In the genomic region with DNA sequence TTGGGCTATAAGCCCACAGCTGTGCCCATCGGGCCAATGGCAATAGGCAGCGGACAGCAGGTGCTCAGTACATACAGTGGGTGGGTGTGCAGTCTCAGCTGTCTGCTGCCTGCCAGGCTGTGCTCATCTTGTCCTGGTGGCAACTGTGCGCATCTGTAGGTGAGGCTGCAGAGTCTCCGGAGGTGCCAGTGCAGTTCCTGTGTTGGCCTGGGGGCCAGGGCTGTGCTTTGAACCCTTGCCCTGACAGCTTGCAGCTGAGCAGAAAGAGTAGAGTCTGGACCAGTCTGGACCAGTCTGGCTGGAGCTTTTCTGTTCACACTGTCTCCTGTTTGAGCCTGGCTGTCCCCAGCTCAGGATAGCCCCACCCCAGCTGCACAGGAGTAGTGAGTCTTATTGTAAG, we compare ENCODE assay signal across 22 mouse cellular contexts. TPM values are rescaled to one million over a fixed set of nuclear protein-coding genes. Genes with fewer than 3 reads are reported as not detected.
A peak's percentile ranks its signal among the peaks of the same experiment; 100 is the strongest.
DNase-seq lines count a peak whose midpoint lies in the region; ATAC-seq and TF ChIP-seq lines count a peak whose summit lies in the region.
"Had no signal": no experiment of that assay in that cellular context is flagged by ENCODE, and none has a peak within 500 bp of the region (broad histone marks: within the 10 kb centered on the region; RNA-seq: fewer than 3 reads in every experiment).

No protein-coding gene starts in this region.

- H3K36me3 ChIP-seq in hindbrain, embryonic 13.5 days = no peaks in the 10 kb centered on the region
- no peaks in the 10 kb centered on the region for H3K36me3 ChIP-seq in hindbrain, embryonic 12.5 days
- H3K36me3 ChIP-seq in neural tube, embryonic 13.5 days = no peaks in the 10 kb centered on the region
- no peaks in the 10 kb centered on the region for H3K36me3 ChIP-seq in neural tube, embryonic 15.5 days
- H3K36me3 ChIP-seq in myocyte (ENCODE audit: control insufficient read depth, insufficient read depth) = no peaks in the 10 kb centered on the region

- H3K4me2 ChIP-seq in hindbrain, embryonic 13.5 days = no peak overlapping the region
- no peak overlapping the region for H3K4me2 ChIP-seq in hindbrain, embryonic 12.5 days (replicated peaks)
- no peak overlapping the region for H3K4me2 ChIP-seq in neural tube, embryonic 13.5 days
- no peak overlapping the region for H3K4me2 ChIP-seq in neural tube, embryonic 15.5 days
- H3K4me2 ChIP-seq in myocyte (ENCODE audit: low read depth) = no peak overlapping the region

- H3K9me3 ChIP-seq in hindbrain, embryonic 13.5 days = no peaks in the 10 kb centered on the region
- no peaks in the 10 kb centered on the region for H3K9me3 ChIP-seq in hindbrain, embryonic 12.5 days (replicated peaks)
- H3K9me3 ChIP-seq in neural tube, embryonic 13.5 days = no peaks in the 10 kb centered on the region
- no peaks in the 10 kb centered on the region for H3K9me3 ChIP-seq in neural tube, embryonic 15.5 days (replicated peaks)

- H3ac ChIP-seq in myocyte (ENCODE audit: control insufficient read depth, insufficient read length) = no peak overlapping the region

- peak; percentile 23; the same call in 1 of the 2 replicates for ATAC-seq in hindbrain, embryonic 13.5 days (ENCODE audit: low FRiP score)
- ATAC-seq in hindbrain, embryonic 12.5 days (ENCODE audit: low FRiP score) = no peak
- peak; percentile 54; the same call in 1 of the 2 replicates for ATAC-seq in neural tube, embryonic 13.5 days (ENCODE audit: low read depth)
- no peak for ATAC-seq in neural tube, embryonic 15.5 days (ENCODE audit: low FRiP score)
- no peak for ATAC-seq in megakaryocyte, adult 5-6 weeks (ENCODE audit: poor library complexity, severe bottlenecking)
- ATAC-seq: CD4-positive, CD25-positive, alpha-beta regulatory T cell, adult 4 months; forebrain, embryonic 16.5 days had no signal

- DNase-seq in cerebellum, adult 11 months = peak; percentile 50
- no peak for DNase-seq in cerebellum, postnatal 4 days (ENCODE audit: low spot score in 2 of 2)
- DNase-seq: adrenal gland, adult 8-10 months; heart, adult 11 months; heart, postnatal 36 days; kidney, adult 9 months; kidney, postnatal 36 days; lung, adult 18-20 months; lung, postnatal 4 days; midbrain, embryonic 14.5 days; thymus, adult 2 months had no signal

- H3K9ac ChIP-seq in hindbrain, embryonic 13.5 days = no peak overlapping the region
- no peak overlapping the region for H3K9ac ChIP-seq in hindbrain, embryonic 12.5 days
- H3K9ac ChIP-seq in neural tube, embryonic 13.5 days = no peak overlapping the region
- no peak overlapping the region for H3K9ac ChIP-seq in neural tube, embryonic 15.5 days (replicated peaks)

- peak overlapping the region; percentile 44; the same call in 1 of the 2 replicates for H3K27ac ChIP-seq in hindbrain, embryonic 13.5 days
- no peak overlapping the region for H3K27ac ChIP-seq in hindbrain, embryonic 12.5 days
- H3K27ac ChIP-seq in neural tube, embryonic 13.5 days (replicated peaks) = peak overlapping the region; percentile 46; the same call in 1 of the 2 replicates
- no peak overlapping the region for H3K27ac ChIP-seq in neural tube, embryonic 15.5 days (replicated peaks)

- no peak for TF ChIP-seq POLR2A in myocyte (IDR thresholded peaks at IDR 0.05; ENCODE audit: insufficient read length, low read depth)

- H3K27me3 ChIP-seq in hindbrain, embryonic 13.5 days = peaks cover 42% of the 10 kb centered on the region
- peaks cover 35% of the 10 kb centered on the region for H3K27me3 ChIP-seq in hindbrain, embryonic 12.5 days
- H3K27me3 ChIP-seq in neural tube, embryonic 13.5 days = peaks cover 40% of the 10 kb centered on the region
- peaks cover 26% of the 10 kb centered on the region for H3K27me3 ChIP-seq in neural tube, embryonic 15.5 days (replicated peaks)
- peaks cover 7% of the 10 kb centered on the region for H3K27me3 ChIP-seq in myocyte (ENCODE audit: control insufficient read depth, insufficient read depth, insufficient read length)

- H3K4me3 ChIP-seq in hindbrain, embryonic 13.5 days = no peak overlapping the region
- H3K4me3 ChIP-seq in hindbrain, embryonic 12.5 days = no peak overlapping the region
- no peak overlapping the region for H3K4me3 ChIP-seq in neural tube, embryonic 13.5 days
- no peak overlapping the region for H3K4me3 ChIP-seq in neural tube, embryonic 15.5 days (replicated peaks)
- H3K4me3 ChIP-seq in myocyte = no peak overlapping the region

- H3K4me1 ChIP-seq in hindbrain, embryonic 13.5 days (replicated peaks) = peaks cover 65% of the 10 kb centered on the region
- H3K4me1 ChIP-seq in hindbrain, embryonic 12.5 days = peaks cover 44% of the 10 kb centered on the region
- H3K4me1 ChIP-seq in neural tube, embryonic 13.5 days (replicated peaks) = peaks cover 60% of the 10 kb centered on the region
- peaks cover 47% of the 10 kb centered on the region for H3K4me1 ChIP-seq in neural tube, embryonic 15.5 days

- H3K79me2 ChIP-seq in myocyte (ENCODE audit: control insufficient read depth, insufficient read depth) = no peaks in the 10 kb centered on the region

- 64% methylated on average over 4 of the region's 4 CpGs for WGBS in hindbrain, embryonic 13.5 days
- WGBS in hindbrain, embryonic 12.5 days = 73% methylated on average over 4 of the region's 4 CpGs
- WGBS in neural tube, embryonic 13.5 days = 56% methylated on average over 4 of the region's 4 CpGs
- WGBS in neural tube, embryonic 15.5 days = 61% methylated on average over 4 of the region's 4 CpGs

TF ChIP-seq in myocyte, 11 proteins besides CTCF, POLR2A, EP300 and RAD21:
- TF ChIP-seq POLR2AphosphoS2 (IDR thresholded peaks at IDR 0.05; ENCODE audit: insufficient read length, low read depth) (no peak), CEBPB (IDR thresholded peaks at IDR 0.05; ENCODE audit: insufficient read depth, poor library complexity, severe bottlenecking) (no peak), TCF3 (IDR thresholded peaks at IDR 0.05; ENCODE audit: insufficient read length, low read depth) (peak; percentile 94), MYOG (IDR thresholded peaks at IDR 0.05; ENCODE audit: control insufficient read depth in 1 of 3, insufficient read depth in 1 of 3, insufficient read length in 2 of 3, low read depth in 2 of 3) (peak; percentile 61 to 98 (median 98)), MYOD1 (IDR thresholded peaks at IDR 0.05; ENCODE audit: control insufficient read depth in 1 of 3, insufficient read length in 2 of 3, low read depth in 2 of 3) (peak in 2 of 3 experiments; percentile 94 to 97), E2F4 (IDR thresholded peaks at IDR 0.05; ENCODE audit: insufficient read depth) (no peak), TCF12 (IDR thresholded peaks at IDR 0.05; ENCODE audit: insufficient read depth, poor library complexity, severe bottlenecking) (peak; percentile 85), REST (IDR thresholded peaks at IDR 0.05; ENCODE audit: insufficient read depth, insufficient read length) (no peak), SRF (IDR thresholded peaks at IDR 0.05; ENCODE audit: control insufficient read depth, insufficient read length, low read depth) (no peak)
TF ChIP-seq in myocyte: peak in this region for 4.

RNA-seq across cellular contexts. Expression of a gene that starts 4.8 kb away (rescaled TPM):
- polyA plus RNA-seq in hindbrain, embryonic 13.5 days (2015; fragmentation: Nextera tagmentation; extraction: Ambion mirVana) = 3.5 and 3.8 TPM in 2 replicates
- polyA plus RNA-seq in hindbrain, embryonic 12.5 days (2016; fragmentation: Nextera tagmentation; extraction: Ambion mirVana) = 2.7 and 3.2 TPM in 2 replicates
- 7.8 and 8.1 TPM in 2 replicates for polyA plus RNA-seq in neural tube, embryonic 13.5 days (2015; fragmentation: Nextera tagmentation; extraction: Ambion mirVana)
- 3.2 and 3.8 TPM in 2 replicates for polyA plus RNA-seq in neural tube, embryonic 15.5 days (2015; fragmentation: Nextera tagmentation; extraction: Ambion mirVana)
- 12.5 TPM for polyA plus RNA-seq in myocyte (2012; fragmentation: generic; extraction: Trizol)
- total RNA-seq in megakaryocyte, adult 5-6 weeks (2015) = not detected in 2 replicates
- not detected in 2 replicates for total RNA-seq in megakaryocyte, adult 5-6 weeks (2017)
- total RNA-seq: liver, adult 2 months; MEL; neutrophil, adult 5-6 weeks had no signal
- polyA plus RNA-seq: CD4-positive, CD25-positive, alpha-beta regulatory T cell, adult 4 months; liver, adult 2 months had no signal

Comparison
In these comparisons a context has a peak if more than half of its experiments do, and no peak if none do; other contexts are left out.
1. ATAC-seq: peak in hindbrain, embryonic 13.5 days (single experiment) and neural tube, embryonic 13.5 days (single experiment); none in hindbrain, embryonic 12.5 days (single experiment), neural tube, embryonic 15.5 days (single experiment) and megakaryocyte, adult 5-6 weeks (single experiment).
2. H3K27ac ChIP-seq: peak in hindbrain, embryonic 13.5 days (single experiment) and neural tube, embryonic 13.5 days (single experiment); none in hindbrain, embryonic 12.5 days (single experiment) and neural tube, embryonic 15.5 days (single experiment).